Mouse (Mus musculus) forebrain, postnatal 0 days (tissue): ENCODE results near the gene Aph1b. TPM values are rescaled to one million over a fixed set of nuclear protein-coding genes. Genes with fewer than 3 reads are reported as not detected.
A peak's percentile ranks its signal among the peaks of the same experiment; 100 is the strongest.
"Not testable (repeated sequence)": the region's sequence is repeated elsewhere in the genome, so short reads cannot be mapped to it uniquely, and the experiment has no call there.

ENCODE experiments used
- ATAC-seq: fragments of 200-750 bp; cut with Nextera tagmentation; 2 replicates; pipeline ENCODE4 v1.8.0; 2017; ENCODE audit warnings: mild to moderate bottlenecking, moderate library complexity
- DNase-seq: peaks from one replicate; pipeline ENCODE4 v3.0.0-alpha.2; 2015
- H3K27ac ChIP-seq: fragments of 300-500 bp; sonication (generic); 2 replicates; pipeline ENCODE4 v1.5.1; 2014; ENCODE audit warnings: low read depth, mild to moderate bottlenecking, antibody characterized with exemption, low read length, moderate library complexity, mixed read lengths
- H3K27me3 ChIP-seq: fragments of 300-500 bp; sonication (generic); 2 replicates; pipeline ENCODE4 v1.6.1; 2014; ENCODE audit warnings: mild to moderate bottlenecking, low read length, mixed read lengths; ENCODE audit not compliant: insufficient read depth
- H3K36me3 ChIP-seq: fragments of 300-500 bp; sonication (generic); 2 replicates; pipeline ENCODE4 v1.6.1; 2014; ENCODE audit warnings: mild to moderate bottlenecking, moderate library complexity; ENCODE audit not compliant: insufficient read depth
- H3K4me1 ChIP-seq: fragments of 300-500 bp; sonication (generic); 2 replicates; pipeline ENCODE4 v1.6.1; 2014; ENCODE audit warnings: antibody characterized with exemption; ENCODE audit not compliant: insufficient read depth
- H3K4me2 ChIP-seq: fragments of 300-500 bp; sonication (generic); 2 replicates; pipeline ENCODE4 v1.6.1; 2014; ENCODE audit warnings: low read depth, mild to moderate bottlenecking, moderate library complexity
- H3K4me3 ChIP-seq: fragments of 300-500 bp; sonication (generic); 2 replicates; pipeline ENCODE4 v1.5.1; 2014; ENCODE audit warnings: low read depth, low read length, mixed read lengths
- H3K9ac ChIP-seq: fragments of 300-500 bp; sonication (generic); 2 replicates; pipeline ENCODE4 v1.6.1; 2014; ENCODE audit warnings: mild to moderate bottlenecking
- H3K9me3 ChIP-seq: fragments of 300-500 bp; sonication (generic); 2 replicates; pipeline ENCODE4 v1.6.1; 2016; ENCODE audit warnings: low read length
- CTCF ChIP-seq: sonication (generic); IDR thresholded peaks from 2 replicates; pipeline ENCODE4 v1.5.1; 2016; ENCODE audit warnings: antibody characterized with exemption, control low read depth, low read depth
- WGBS: fragments of 180-500 bp; shearing (Covaris S2); extraction: QIAGEN DNeasy Blood & Tissue Kit; methylation state at CpG from one replicate; pipeline ENCODE4 v1.1.7; 2014; 5-methylcytosine and 5-hydroxymethylcytosine counted together
- polyA plus RNA-seq: library from polyadenylated mRNA; unstranded; fragments of >200 nt; fragmentation: Nextera tagmentation; extraction: Ambion mirVana; gene quantifications from 2 replicates; pipeline ENCODE4 v1.2.1, GENCODE M21; 2015
- total RNA-seq: library from RNA; depleted of rRNA; stranded (reverse); fragments of >200 nt; gene quantifications from 2 replicates; pipeline ENCODE4 v1.2.3, GENCODE M21; 2014; rRNA removed

The Aph1b gene
- total RNA-seq (32.9 and 37.8 TPM in 2 replicates), polyA plus RNA-seq (15.4 and 17.7 TPM in 2 replicates)

DNA sequence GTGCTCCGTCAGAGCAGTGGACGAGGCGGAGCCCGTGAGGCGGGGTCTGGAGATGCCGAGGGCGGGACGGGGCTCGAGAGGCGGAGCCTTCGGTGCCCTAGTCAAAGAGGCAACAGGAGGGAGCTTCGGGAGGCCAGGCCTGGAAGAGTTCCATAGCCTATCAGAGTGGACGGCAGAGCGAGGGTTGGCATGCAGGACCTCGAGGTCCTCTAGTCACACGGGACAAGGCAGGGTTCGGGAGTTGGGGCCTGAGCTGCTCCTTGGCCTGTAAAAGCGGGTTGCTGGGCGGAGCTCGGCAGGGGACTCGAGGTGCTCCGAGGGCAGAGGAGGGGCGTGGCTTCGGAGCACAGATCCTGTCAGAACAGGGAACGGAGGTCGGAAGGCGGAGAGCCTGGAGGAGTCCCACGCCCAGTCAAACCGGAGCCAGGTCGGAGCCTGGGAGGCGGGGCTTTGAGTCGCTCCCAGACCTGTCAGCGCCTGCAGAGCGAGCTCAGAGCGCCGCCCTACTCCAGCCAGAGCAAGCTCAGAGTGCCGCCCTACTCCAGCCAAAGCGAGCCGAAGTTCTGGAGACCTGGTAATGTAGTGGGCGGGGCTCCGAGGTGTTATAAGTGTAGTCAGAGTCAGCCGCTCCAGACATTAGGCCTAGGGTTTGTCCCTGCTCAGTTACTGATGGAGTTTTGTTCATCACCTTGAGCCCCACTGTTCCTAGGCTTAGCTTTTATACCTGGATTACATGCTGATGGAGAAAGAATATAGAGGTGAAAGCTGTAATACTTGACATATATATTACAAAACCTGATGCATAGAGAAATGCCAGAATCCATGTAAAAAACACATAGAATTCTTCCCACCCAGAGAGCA lies at the start of gene Aph1b:
Gene Aph1b (minus strand): TSS at position 27 of the 861 bp plus-strand sequence.
- no peaks in the 10 kb centered on the region for H3K36me3 ChIP-seq

DNA sequence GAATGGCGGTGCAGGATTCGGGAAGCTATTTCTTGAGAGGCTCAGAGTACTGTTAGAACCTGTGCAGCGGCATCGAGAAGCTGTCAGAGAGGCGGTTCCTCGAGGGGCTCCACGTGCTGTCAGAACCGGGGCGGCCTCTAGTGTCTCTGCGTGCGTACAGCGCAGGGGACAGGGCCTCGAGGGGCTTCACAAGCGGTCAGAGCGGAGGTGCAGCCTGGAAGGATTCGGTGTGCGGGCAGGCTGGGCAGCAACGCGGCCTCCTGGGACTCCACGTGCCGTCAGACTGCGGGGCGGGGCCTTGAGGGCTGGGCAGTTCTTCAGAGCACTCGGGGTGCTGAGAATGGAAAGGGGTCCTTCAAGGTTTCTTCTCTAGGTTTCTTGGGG lies 39.8 kb upstream of the Aph1b start:
- peak; percentile 54 for TF ChIP-seq CTCF
- peak overlapping the region; percentile 79 for H3K4me3 ChIP-seq
- under 1% methylated on average over 24 of the region's 24 CpGs for WGBS
- H3K4me1 ChIP-seq = peaks cover 10% of the 10 kb centered on the region
- ATAC-seq (peak; percentile 85), DNase-seq (no peak)
- peak overlapping the region; percentile 78 for H3K4me2 ChIP-seq
- no peaks in the 10 kb centered on the region; the same call in 1 of the 2 replicates for H3K27me3 ChIP-seq
- peak overlapping the region; percentile 58 for H3K9ac ChIP-seq
- H3K27ac ChIP-seq = no peak overlapping the region
- H3K36me3 ChIP-seq = no peaks in the 10 kb centered on the region
- H3K9me3 ChIP-seq = no peaks in the 10 kb centered on the region

More for the DNA sequence above, at the start of gene Aph1b:
- Histone ChIP-seq H3K9ac (peak within 1 kb of the TSS; percentile 92), H3K4me1 (peaks cover 3% of the 10 kb centered on the region; the same call in 1 of the 2 replicates), H3K4me3 (peak within 1 kb of the TSS; percentile 81), H3K9me3 (no peaks in the 10 kb centered on the region), H3K27ac (peak within 1 kb of the TSS; percentile 80), H3K27me3 (no peaks in the 10 kb centered on the region), H3K4me2 (peak within 1 kb of the TSS; percentile 67)
- TF ChIP-seq CTCF = no peak
- peak; percentile 94 for DNase-seq
- WGBS = 2% methylated on average over 42 of the region's 42 CpGs
- peak; percentile 96 for ATAC-seq

DNA sequence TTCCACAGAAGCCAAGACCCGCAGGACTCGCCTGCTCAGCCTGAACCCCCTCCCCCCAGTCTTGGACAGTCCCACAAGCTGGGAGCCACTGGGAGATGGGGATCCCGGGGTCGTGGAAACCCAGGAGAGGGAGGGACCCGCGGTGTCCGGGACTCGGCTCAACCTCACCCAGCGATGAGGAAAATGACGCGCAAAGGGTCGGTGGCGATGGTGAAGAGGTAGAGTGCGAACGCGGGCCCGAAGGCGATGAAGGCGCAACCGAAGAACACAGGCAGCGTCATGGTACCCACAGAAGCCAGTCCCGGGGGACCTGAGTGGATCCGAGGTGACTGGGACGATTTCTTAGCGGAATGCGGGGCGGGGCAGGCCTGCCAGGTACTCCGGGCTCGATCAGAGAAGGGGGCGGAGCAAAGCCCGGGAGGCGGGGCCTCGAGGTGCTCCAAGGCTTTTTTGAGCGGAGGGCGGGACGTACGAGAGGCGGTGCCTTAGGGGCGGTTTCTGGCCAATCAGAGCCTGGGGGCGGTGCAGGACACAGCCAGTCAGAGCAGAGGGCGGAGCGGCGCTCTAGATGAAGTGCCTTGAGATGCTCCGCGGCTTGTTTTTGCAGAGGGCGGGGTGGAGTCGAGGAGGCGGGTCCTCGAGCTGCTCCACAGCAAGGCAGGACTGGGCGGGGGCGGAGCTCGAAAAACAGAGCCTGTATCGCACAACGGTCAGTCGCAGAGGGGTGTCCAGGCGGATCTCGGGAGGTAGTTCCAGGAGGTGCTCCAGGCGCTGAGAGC lies 39.2 kb upstream of the Aph1b start, which contains the start of gene Aph1c:
Gene Aph1c (minus strand): TSS at position 409 of the 779 bp plus-strand sequence.
- TF ChIP-seq CTCF = no peak
- peak within 1 kb of the TSS; percentile 58 for H3K9ac ChIP-seq
- peak; percentile 98 for DNase-seq
- H3K27me3 ChIP-seq = no peaks in the 10 kb centered on the region; the same call in 1 of the 2 replicates
- H3K9me3 ChIP-seq = no peaks in the 10 kb centered on the region
- under 1% methylated on average over 58 of the region's 58 CpGs for WGBS
- H3K4me2 ChIP-seq = peak within 1 kb of the TSS; percentile 78
- H3K4me1 ChIP-seq = peaks cover 10% of the 10 kb centered on the region
- H3K27ac ChIP-seq = peak within 1 kb of the TSS; percentile 40
- ATAC-seq = peak; percentile 100
- no peaks in the 10 kb centered on the region for H3K36me3 ChIP-seq
- H3K4me3 ChIP-seq = peak within 1 kb of the TSS; percentile 79

DNA sequence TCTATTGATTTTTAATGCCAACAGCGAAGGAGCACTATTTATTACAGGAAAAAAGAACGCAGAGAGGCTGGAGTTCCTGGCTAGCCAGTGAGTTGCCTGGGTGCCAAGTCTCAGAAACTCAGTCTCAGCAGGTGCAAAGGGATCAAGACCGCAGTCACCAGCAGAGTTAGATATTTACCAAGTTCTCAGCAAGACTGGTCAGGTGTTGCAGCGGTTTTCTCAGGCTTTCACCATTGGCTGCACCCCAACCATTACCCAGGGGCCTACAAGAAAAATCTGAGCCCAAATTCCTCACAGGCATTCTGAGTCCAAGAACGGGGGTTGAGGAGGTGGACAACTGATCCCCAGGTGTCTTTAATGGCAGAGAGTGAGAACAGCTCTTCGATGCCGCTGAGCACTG lies 38.6 kb upstream of the Aph1b start:
- Histone ChIP-seq H3K36me3 (no peaks in the 10 kb centered on the region), H3K9ac (peak overlapping the region; percentile 58), H3K4me2 (peak overlapping the region; percentile 78), H3K4me1 (peaks cover 10% of the 10 kb centered on the region), H3K27ac (0 out of 2 replicates have a peak overlapping the region, but pooled peaks have one; percentile 40), H3K27me3 (no peaks in the 10 kb centered on the region; the same call in 1 of the 2 replicates), H3K4me3 (peak overlapping the region; percentile 79), H3K9me3 (no peaks in the 10 kb centered on the region)
- DNase-seq (no peak), ATAC-seq (no peak)
- no peak for TF ChIP-seq CTCF
- WGBS = 19% methylated on average over 7 of the region's 7 CpGs

DNA sequence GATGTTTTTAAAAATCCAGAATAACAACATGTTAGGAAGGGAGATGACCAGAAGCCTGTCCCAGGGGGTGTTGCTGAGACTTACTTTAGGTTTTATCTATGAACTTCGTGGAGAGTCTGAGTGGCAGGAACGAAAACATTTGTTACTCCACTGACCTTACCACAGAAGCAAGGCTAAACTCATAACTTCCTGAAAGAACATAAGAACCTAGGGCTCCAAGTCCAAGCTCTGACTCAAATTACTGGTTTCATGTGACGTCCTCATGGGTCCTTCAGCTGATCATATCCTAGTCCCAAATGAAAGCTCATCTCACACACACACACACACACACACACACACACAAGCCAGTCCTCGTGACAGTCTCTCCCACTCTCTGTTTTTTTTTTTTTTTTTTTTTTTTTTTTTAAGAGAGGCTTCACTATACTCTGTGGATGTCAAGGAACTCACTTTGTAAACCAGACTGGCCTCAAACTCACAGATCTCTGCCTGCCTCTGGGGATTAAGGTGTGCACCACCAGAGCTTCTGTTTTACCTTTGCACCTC lies 37.1 kb upstream of the Aph1b start:
- Histone ChIP-seq H3K9ac (no peak overlapping the region), H3K27ac (no peak overlapping the region), H3K36me3 (no peaks in the 10 kb centered on the region), H3K4me1 (peaks cover 10% of the 10 kb centered on the region), H3K4me3 (no peak overlapping the region), H3K27me3 (no peaks in the 10 kb centered on the region; the same call in 1 of the 2 replicates), H3K4me2 (no peak overlapping the region), H3K9me3 (no peaks in the 10 kb centered on the region)
- DNase-seq (no peak), ATAC-seq (no peak)
- WGBS = 69% methylated on average over 4 of the region's 4 CpGs
- no peak for TF ChIP-seq CTCF

DNA sequence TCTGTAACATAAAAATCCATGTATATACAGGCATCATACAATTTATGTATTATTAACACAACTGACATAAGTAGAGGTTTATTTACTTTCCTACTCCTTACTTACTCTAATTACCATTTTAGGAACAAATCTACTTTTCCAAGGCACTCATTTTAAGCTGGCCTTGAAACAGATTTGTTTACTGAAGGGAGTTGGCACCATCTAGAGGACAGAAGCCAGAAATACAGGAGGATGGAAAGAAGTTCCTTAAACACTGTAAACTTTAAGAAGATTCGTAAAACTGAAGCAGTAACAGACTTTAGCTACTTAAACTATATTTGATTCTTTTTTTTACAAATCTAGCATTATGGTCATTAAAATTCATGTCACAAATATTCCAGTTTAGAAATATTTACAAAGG lies 30.7 kb upstream of the Aph1b start:
- TF ChIP-seq CTCF = peak; percentile 84
- Histone ChIP-seq H3K9ac (no peak overlapping the region), H3K4me1 (no peaks in the 10 kb centered on the region), H3K4me2 (no peak overlapping the region), H3K4me3 (no peak overlapping the region), H3K27me3 (no peaks in the 10 kb centered on the region), H3K27ac (no peak overlapping the region), H3K9me3 (no peaks in the 10 kb centered on the region), H3K36me3 (no peaks in the 10 kb centered on the region)
- DNase-seq = peak; percentile 80
- ATAC-seq = peak; percentile 50; the same call in 1 of the 2 replicates
- 27% methylated on average over 1 of the region's 1 CpGs for WGBS

DNA sequence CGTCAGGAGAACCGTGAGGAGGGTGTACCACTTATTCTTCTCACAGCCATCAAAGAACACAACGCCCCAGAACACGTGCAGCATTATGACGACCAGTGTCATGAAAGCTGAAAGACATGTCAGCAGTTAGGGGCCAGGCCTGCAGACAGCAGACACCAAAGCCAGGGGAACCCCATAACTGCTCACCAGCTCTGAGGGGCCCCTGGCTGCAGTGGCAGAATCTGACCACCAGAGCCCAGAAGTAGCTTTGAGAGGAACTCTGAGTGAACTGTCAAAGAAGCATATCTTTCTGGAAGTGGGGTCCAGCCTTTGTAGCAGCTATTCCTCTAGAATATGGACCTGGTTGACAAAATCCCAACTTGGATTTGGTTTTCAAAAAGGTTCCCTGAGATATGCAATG lies 27.0 kb upstream of the Aph1b start:
- DNase-seq, H3K27ac ChIP-seq, ATAC-seq, H3K4me1 ChIP-seq, H3K9me3 ChIP-seq, H3K4me3 ChIP-seq, H3K27me3 ChIP-seq, H3K36me3 ChIP-seq, H3K9ac ChIP-seq, H3K4me2 ChIP-seq: not testable (repeated sequence)
- no CpG with 5 or more reads among the region's 5 CpGs for WGBS
